Mouse (Mus musculus): ENCODE data around the gene Myof. TPM values are rescaled to one million over a fixed set of nuclear protein-coding genes. Genes with fewer than 3 reads are reported as not detected.

The Myof gene
- total and polyA plus RNA-seq, 3 experiments, result 0.30 to 4.1 (median 0.59) TPM

DNA sequence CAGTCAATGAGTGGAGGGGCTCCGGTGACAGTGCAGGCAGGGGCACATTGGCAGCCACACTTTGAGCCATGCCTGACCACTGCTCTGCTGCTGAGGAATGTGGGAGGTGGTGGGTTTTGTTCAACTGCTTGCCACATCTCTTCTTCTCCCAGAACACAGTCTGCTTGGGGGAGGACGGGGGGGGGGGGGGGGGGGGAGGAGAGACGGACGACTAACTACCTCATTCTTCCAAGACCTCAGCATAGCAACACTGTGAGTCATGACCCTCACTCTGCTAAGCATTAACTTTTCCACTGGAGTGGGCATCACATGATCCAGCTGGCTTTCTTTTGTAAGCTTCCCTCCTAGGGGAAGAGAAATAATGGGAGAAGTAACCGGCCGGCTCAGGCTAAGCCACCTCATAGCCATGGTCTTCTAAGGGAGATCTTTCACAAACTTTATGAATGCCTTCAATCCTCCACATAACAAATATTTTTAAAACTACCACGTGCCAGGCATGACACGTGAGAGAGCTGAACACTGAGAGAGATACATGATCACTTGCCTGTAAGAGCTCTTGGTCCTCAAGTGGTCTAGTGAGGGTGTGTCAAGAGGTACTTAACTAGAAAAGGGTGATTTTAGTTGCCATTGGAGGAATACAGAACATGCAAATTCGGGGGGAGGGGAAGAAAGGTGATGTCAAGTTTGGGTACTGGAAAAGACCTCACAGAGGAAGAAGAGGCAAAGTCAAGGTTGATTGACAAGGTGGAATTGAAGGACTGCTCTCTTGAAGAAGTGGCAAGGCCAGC is 17.9 kb downstream of the Myof start:
- no peaks in the 10 kb centered on the region for H3K9me3 ChIP-seq (replicated peaks; ENCODE audit: low read length)
- no peaks in the 10 kb centered on the region for H3K27me3 ChIP-seq (replicated peaks)
- peak; percentile 81 for DNase-seq (ENCODE audit: extremely low read depth)
- H3K4me3 ChIP-seq (replicated peaks in 1 of 3; ENCODE audit: low read depth in 2 of 3, low read length in 2 of 3, poor library complexity in 1 of 3), result peak overlapping the region in 1 of 3 experiments; percentile 25
- peaks cover 0 to 2% of the 10 kb centered on the region in 2 experiments for H3K36me3 ChIP-seq (replicated peaks in 1 of 2; ENCODE audit: control insufficient read depth in 1 of 2, insufficient read depth in 1 of 2, low read length in 1 of 2)
- dilution Hi-C loops (cut with MboI; ENCODE audit: extremely low pct_ligation_motif_present, extremely low pct_unique_long_range_greater_than_20kb, low sequenced_read_pairs), result no loop called here
- H3K9ac ChIP-seq (ENCODE audit: insufficient read depth, low read depth), result no peak overlapping the region
- in situ Hi-C loops (cut with MboI; ENCODE audit: low pct_ligation_motif_present, low pct_unique_long_range_greater_than_20kb, low sequenced_read_pairs), result no loop called here
- H3K79me2 ChIP-seq (replicated peaks; ENCODE audit: control insufficient read depth, extremely low read depth, insufficient read depth, poor library complexity, severe bottlenecking), result no peaks in the 10 kb centered on the region
- peak overlapping the region; percentile 51 for H3K4me2 ChIP-seq (ENCODE audit: insufficient read depth, low read depth, poor library complexity, severe bottlenecking)
- peak; percentile 21; the same call in 1 of the 2 replicates for TF ChIP-seq HCFC1 (IDR thresholded peaks at IDR 0.05; ENCODE audit: low read depth, low read length)
- no peak for TF ChIP-seq JUN (IDR thresholded peaks at IDR 0.05; ENCODE audit: insufficient read depth, low read depth, low read length)
- TF ChIP-seq MAFK (IDR thresholded peaks at IDR 0.05; ENCODE audit: insufficient replicate concordance, low read length), result no peak
- 0 out of 2 replicates have a peak, but pooled peaks have one; percentile 15 for TF ChIP-seq TBP (conservative IDR thresholded peaks at IDR 0.05; ENCODE audit: low read depth, low read length)
- TF ChIP-seq JUND (conservative IDR thresholded peaks at IDR 0.05; ENCODE audit: low read depth, low read length), result no peak
- TF ChIP-seq SMC3 (IDR thresholded peaks at IDR 0.05; ENCODE audit: low read depth, low read length), result no peak
- peak; percentile 92 for TF ChIP-seq BHLHE40 (IDR thresholded peaks at IDR 0.05; ENCODE audit: low read depth, low read length)
- H3K4me1 ChIP-seq (ENCODE audit: control insufficient read depth in 1 of 2, insufficient read depth in 2 of 2), result peaks cover 25 to 85% of the 10 kb centered on the region in 2 experiments
- H3K27ac ChIP-seq (ENCODE audit: insufficient read depth, low read depth), result no peak overlapping the region

- H3K9me3 ChIP-seq (replicated peaks; ENCODE audit: low read length), result no peaks in the 10 kb centered on the region
- dilution Hi-C loops (cut with MboI; ENCODE audit: extremely low pct_ligation_motif_present, extremely low pct_unique_long_range_greater_than_20kb, low sequenced_read_pairs) (no loop called here), in situ Hi-C loops (cut with MboI; ENCODE audit: low pct_ligation_motif_present, low pct_unique_long_range_greater_than_20kb, low sequenced_read_pairs) (no loop called here)
- H3K36me3 ChIP-seq (replicated peaks in 1 of 2; ENCODE audit: control insufficient read depth in 1 of 2, insufficient read depth in 1 of 2, low read length in 1 of 2), result peaks cover 0 to 2% of the 10 kb centered on the region in 2 experiments
- no peak overlapping the region for H3K9ac ChIP-seq (ENCODE audit: insufficient read depth, low read depth)
- no peak overlapping the region for H3K4me3 ChIP-seq (replicated peaks in 1 of 3; ENCODE audit: low read depth in 2 of 3, low read length in 2 of 3, poor library complexity in 1 of 3)
- no peak overlapping the region for H3K27ac ChIP-seq (ENCODE audit: insufficient read depth, low read depth)
- TF ChIP-seq UBTF (IDR thresholded peaks at IDR 0.05; ENCODE audit: low read depth, low read length) (no peak), E2F4 (IDR thresholded peaks at IDR 0.05; ENCODE audit: insufficient replicate concordance, low read depth, low read length) (no peak), ZMIZ1 (IDR thresholded peaks at IDR 0.05; ENCODE audit: low read depth, low read length) (no peak), POLR2AphosphoS2 (IDR thresholded peaks at IDR 0.05; ENCODE audit: low read depth, low read length) (no peak), USF1 (IDR thresholded peaks at IDR 0.05; ENCODE audit: low read depth, low read length) (no peak), JUN (IDR thresholded peaks at IDR 0.05; ENCODE audit: insufficient read depth, low read depth, low read length) (no peak), ZC3H11A (IDR thresholded peaks at IDR 0.05; ENCODE audit: low read depth, low read length) (no peak), MXI1 (IDR thresholded peaks at IDR 0.05; ENCODE audit: low read depth, low read length) (no peak), KAT2A (IDR thresholded peaks at IDR 0.05; ENCODE audit: insufficient replicate concordance, low read length) (no peak), MAX (IDR thresholded peaks at IDR 0.05; ENCODE audit: low read length) (no peak), MAFK (IDR thresholded peaks at IDR 0.05; ENCODE audit: insufficient replicate concordance, low read length) (no peak), EP300 (IDR thresholded peaks at IDR 0.05; ENCODE audit: low read length) (no peak), USF2 (conservative IDR thresholded peaks at IDR 0.05; ENCODE audit: low read depth, low read length) (no peak)
- H3K79me2 ChIP-seq (replicated peaks; ENCODE audit: control insufficient read depth, extremely low read depth, insufficient read depth, poor library complexity, severe bottlenecking), result no peaks in the 10 kb centered on the region
- no peak overlapping the region for H3K4me2 ChIP-seq (ENCODE audit: insufficient read depth, low read depth, poor library complexity, severe bottlenecking)
- no peak for DNase-seq (ENCODE audit: extremely low read depth)
- peaks cover 21 to 75% of the 10 kb centered on the region in 2 experiments for H3K4me1 ChIP-seq (ENCODE audit: control insufficient read depth in 1 of 2, insufficient read depth in 2 of 2)
- no peaks in the 10 kb centered on the region for H3K27me3 ChIP-seq (replicated peaks)
Observed at GRCm38 (mm10) chr19:38023603-38024002, 19.8 kb downstream of the Myof start.

Measured in CH12.LX (cell line).